Mouse (Mus musculus) forebrain, embryonic 15.5 days (tissue): Measurements from ENCODE around the gene Efcab2. TPM values are rescaled to one million over a fixed set of nuclear protein-coding genes. Genes with fewer than 3 reads are reported as not detected.

Experiments
- ATAC-seq: fragments of 200-750 bp; cut with Nextera tagmentation; replicated peaks from 2 replicates; pipeline ENCODE4 v1.8.0; 2017; ENCODE audit warnings: mild to moderate bottlenecking, moderate TSS enrichment, moderate library complexity
- H3K27ac ChIP-seq: fragments of 300-500 bp; sonication (generic); replicated peaks from 2 replicates; pipeline ENCODE4 v1.5.1; 2015; ENCODE audit warnings: mild to moderate bottlenecking, inconsistent platforms
- H3K27me3 ChIP-seq: fragments of 300-500 bp; sonication (generic); 2 replicates; pipeline ENCODE4 v1.6.1; 2015; ENCODE audit warnings: inconsistent platforms
- H3K36me3 ChIP-seq: fragments of 300-500 bp; sonication (generic); 2 replicates; pipeline ENCODE4 v1.6.1; 2015; ENCODE audit warnings: mild to moderate bottlenecking, inconsistent platforms
- H3K4me1 ChIP-seq: fragments of 300-500 bp; sonication (generic); 2 replicates; pipeline ENCODE4 v1.6.1; 2015; ENCODE audit warnings: inconsistent platforms
- H3K4me2 ChIP-seq: fragments of 300-500 bp; sonication (generic); replicated peaks from 2 replicates; pipeline ENCODE4 v1.6.1; 2015; ENCODE audit warnings: mild to moderate bottlenecking, inconsistent platforms
- H3K4me3 ChIP-seq: fragments of 300-500 bp; sonication (generic); 2 replicates; pipeline ENCODE4 v1.5.1; 2015; ENCODE audit warnings: mild to moderate bottlenecking, inconsistent platforms
- H3K9ac ChIP-seq: fragments of 300-500 bp; sonication (generic); replicated peaks from 2 replicates; pipeline ENCODE4 v1.6.1; 2015; ENCODE audit warnings: mild to moderate bottlenecking, inconsistent platforms
- H3K9me3 ChIP-seq: fragments of 300-500 bp; sonication (generic); 2 replicates; pipeline ENCODE4 v1.6.1; 2016; ENCODE audit warnings: inconsistent platforms
- WGBS: fragments of 180-500 bp; shearing (Covaris S2); methylation state at CpG from one replicate; pipeline ENCODE4 v1.1.7; 2015; ENCODE audit warnings: mixed read lengths; 5-methylcytosine and 5-hydroxymethylcytosine counted together
- polyA plus RNA-seq: library from polyadenylated mRNA; unstranded; fragments of >200 nt; fragmentation: Nextera tagmentation; extraction: Ambion mirVana; gene quantifications from 2 replicates; pipeline ENCODE4 v1.2.1, GENCODE M21; 2015

Efcab2 gene
- polyA plus RNA-seq, 1 experiment from 2014 or later: 8.2 TPM

DNA sequence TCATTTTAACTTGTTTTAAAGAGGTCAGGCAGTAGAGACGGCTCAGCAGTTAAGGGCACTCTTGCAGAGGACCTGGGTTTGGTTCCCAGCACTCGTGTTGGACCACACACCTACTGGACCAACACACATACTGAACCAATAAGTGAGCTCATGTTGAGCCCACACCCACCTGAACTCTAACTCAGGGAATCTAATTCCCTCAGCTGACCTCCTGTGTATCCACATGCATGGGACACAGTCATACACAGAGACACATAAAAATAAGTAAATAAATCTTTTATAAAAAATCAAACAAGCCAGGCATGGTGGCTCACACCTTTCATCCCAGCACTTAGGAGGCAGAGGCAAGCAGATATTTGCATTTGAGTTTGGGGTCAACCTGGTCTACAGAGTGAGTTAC lies 44.0 kb downstream of the Efcab2 start:
- no peak for ATAC-seq
- Histone ChIP-seq H3K4me2 (no peak overlapping the region), H3K4me3 (no peak overlapping the region), H3K9ac (no peak overlapping the region), H3K9me3 (no peaks in the 10 kb centered on the region), H3K36me3 (no peaks in the 10 kb centered on the region), H3K27me3 (no peaks in the 10 kb centered on the region), H3K27ac (no peak overlapping the region), H3K4me1 (no peaks in the 10 kb centered on the region)
- WGBS: 81% methylated on average over 2 of the region's 2 CpGs

DNA sequence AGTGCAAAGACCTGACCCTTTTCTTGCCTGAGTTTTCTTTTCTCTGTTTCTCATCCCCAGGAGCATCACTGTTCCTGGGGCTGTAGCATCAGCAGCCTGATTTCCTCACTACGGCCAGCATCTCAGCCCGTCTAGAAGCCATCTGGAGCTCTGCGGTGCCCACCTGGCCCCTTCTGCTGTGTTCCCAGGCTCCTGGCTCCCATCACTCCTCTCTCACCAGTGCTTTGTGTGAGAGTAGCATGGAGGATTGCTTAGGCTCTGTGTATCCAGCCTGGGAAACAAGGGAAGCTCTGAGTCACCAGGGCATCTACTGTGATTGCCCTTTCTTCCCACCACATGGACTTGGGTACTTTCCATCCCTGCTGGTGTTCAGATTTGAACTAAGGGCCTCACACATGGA lies 48.2 kb downstream of the Efcab2 start:
- H3K9me3 ChIP-seq: no peaks in the 10 kb centered on the region
- 64% methylated on average over 3 of the region's 3 CpGs for WGBS
- 0 out of 2 replicates have a peak, but pooled peaks have one; percentile 70 for ATAC-seq
- no peak overlapping the region for H3K27ac ChIP-seq
- no peak overlapping the region for H3K4me2 ChIP-seq
- H3K4me3 ChIP-seq: no peak overlapping the region
- no peaks in the 10 kb centered on the region for H3K27me3 ChIP-seq
- H3K9ac ChIP-seq: no peak overlapping the region
- H3K4me1 ChIP-seq: no peaks in the 10 kb centered on the region
- no peaks in the 10 kb centered on the region for H3K36me3 ChIP-seq

DNA sequence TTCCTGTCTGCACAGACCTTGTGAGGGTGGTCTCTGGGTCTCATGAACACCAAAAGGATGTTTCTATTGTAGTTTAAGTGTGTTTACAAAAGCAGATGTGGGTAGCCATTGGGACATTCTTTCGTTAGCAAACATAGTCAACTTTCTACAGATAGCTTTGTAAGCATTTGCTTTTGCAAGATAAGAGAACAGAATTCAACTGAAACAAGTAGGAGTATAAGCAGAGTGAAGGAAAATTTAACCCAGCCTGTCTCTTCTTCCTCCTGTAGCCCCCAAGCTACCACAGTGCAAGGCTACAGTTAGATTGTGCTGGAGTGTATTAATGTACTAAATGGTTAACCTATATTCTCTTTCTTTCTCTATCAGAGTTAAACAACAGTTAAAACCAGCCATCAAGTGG lies 49.2 kb downstream of the Efcab2 start:
- H3K4me3 ChIP-seq: no peak overlapping the region
- no peak overlapping the region for H3K4me2 ChIP-seq
- 86% methylated on average over 1 of the region's 1 CpGs for WGBS
- no peaks in the 10 kb centered on the region for H3K9me3 ChIP-seq
- H3K27ac ChIP-seq: no peak overlapping the region
- no peak overlapping the region for H3K9ac ChIP-seq
- H3K27me3 ChIP-seq: no peaks in the 10 kb centered on the region
- ATAC-seq: no peak
- H3K36me3 ChIP-seq: no peaks in the 10 kb centered on the region
- H3K4me1 ChIP-seq: no peaks in the 10 kb centered on the region

DNA sequence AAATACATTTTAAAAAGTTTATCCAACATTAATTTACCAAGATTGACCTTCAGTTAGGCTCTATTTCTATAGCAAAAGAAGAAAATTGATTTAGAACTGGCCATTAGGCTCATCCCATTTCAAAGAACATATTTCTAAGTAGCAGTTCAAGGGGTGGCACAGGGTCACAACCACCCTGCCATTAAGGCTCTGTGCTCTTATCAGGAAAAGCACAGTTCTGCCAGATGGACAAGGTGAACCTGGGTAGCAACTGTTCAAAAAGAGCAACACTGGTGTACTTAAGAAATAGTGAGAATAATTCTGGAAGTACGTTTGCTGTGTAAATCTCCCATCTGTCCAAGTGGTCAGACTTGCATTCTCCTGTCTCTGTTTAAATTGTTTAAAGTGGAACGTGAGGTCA lies 52.1 kb downstream of the Efcab2 start:
- ATAC-seq: no peak
- Histone ChIP-seq H3K36me3 (no peaks in the 10 kb centered on the region), H3K4me2 (no peak overlapping the region), H3K27ac (no peak overlapping the region), H3K9ac (no peak overlapping the region), H3K9me3 (no peaks in the 10 kb centered on the region), H3K4me1 (no peaks in the 10 kb centered on the region), H3K27me3 (no peaks in the 10 kb centered on the region), H3K4me3 (no peak overlapping the region)
- 95% methylated on average over 2 of the region's 2 CpGs for WGBS

DNA sequence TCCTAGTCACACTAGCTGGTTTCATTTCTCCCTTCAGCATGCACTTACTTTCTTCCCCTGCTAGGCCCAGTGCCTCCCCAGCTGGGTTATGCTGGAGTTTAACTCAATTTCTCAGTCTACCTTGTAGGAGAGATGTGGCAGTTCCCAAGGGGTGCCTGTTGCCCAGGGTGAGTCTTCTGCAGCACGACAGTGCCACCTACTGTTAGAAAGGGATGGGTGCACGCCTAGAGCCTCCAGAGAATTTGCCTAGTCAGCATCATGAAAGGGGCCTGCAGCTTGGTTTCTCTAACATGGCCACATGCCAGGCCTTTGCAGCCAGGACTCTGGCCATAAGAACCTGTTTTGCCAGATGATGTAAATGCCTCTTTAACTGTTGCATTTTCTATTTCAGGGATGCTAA lies 57.8 kb downstream of the Efcab2 start:
- peak; percentile 97 for ATAC-seq
- Histone ChIP-seq H3K4me2 (no peak overlapping the region), H3K4me1 (no peaks in the 10 kb centered on the region; the same call in 1 of the 2 replicates), H3K36me3 (no peaks in the 10 kb centered on the region), H3K4me3 (no peak overlapping the region), H3K9ac (no peak overlapping the region), H3K27me3 (no peaks in the 10 kb centered on the region), H3K9me3 (no peaks in the 10 kb centered on the region), H3K27ac (no peak overlapping the region)
- 3% methylated on average over 2 of the region's 2 CpGs for WGBS

DNA sequence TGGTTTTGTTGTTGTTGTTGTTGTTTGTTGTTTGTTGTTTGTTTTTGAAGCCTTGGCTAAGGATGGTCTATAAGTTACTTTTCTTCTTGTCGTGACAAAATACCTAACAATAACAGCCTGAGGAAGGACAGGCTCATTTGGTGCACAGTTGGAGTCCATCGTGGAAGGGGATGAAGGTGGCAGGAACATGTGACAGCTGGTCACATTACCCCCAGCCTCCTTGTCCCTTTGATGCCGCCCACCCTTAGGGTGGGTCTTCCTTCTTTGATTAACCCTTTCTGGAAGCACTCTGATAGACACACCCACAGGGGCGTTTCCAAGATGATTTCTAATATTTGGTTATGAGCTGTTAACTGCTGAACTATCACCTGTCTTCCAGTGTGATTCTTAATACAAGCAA lies 58.3 kb downstream of the Efcab2 start:
- Histone ChIP-seq H3K36me3 (no peaks in the 10 kb centered on the region), H3K9me3 (no peaks in the 10 kb centered on the region)
- WGBS: 48% methylated on average over 4 of the region's 4 CpGs

DNA sequence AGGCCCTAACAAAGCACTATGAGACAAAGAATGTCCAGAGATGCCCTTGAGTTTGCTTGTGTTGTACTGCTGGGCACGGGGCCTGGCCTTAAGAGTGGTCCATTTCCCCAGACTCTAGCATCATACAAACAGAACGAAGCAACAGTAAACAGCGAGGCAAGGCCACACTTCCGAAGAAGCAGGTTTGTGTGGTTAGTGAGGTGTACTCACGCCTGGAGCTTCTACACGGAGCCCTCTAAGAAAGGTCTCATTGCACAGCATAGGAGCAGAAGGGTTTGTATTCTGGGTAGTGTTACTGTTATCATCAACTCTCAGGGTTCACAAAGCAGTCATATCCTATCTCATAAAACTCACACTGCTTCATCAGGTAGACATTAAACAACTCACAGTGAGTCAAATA lies 61.7 kb downstream of the Efcab2 start:
- H3K27me3 ChIP-seq: no peaks in the 10 kb centered on the region
- no peak overlapping the region for H3K27ac ChIP-seq
- H3K4me2 ChIP-seq: no peak overlapping the region
- no peak for ATAC-seq
- no peaks in the 10 kb centered on the region for H3K36me3 ChIP-seq
- H3K4me3 ChIP-seq: no peak overlapping the region
- 73% methylated on average over 6 of the region's 6 CpGs for WGBS
- no peaks in the 10 kb centered on the region for H3K9me3 ChIP-seq
- H3K9ac ChIP-seq: no peak overlapping the region
- H3K4me1 ChIP-seq: no peaks in the 10 kb centered on the region; the same call in 1 of the 2 replicates

More for the DNA sequence above, 58.3 kb downstream of the Efcab2 start:
- peak; percentile 47 for ATAC-seq
- no peak overlapping the region for H3K9ac ChIP-seq
- no peak overlapping the region for H3K27ac ChIP-seq
- no peaks in the 10 kb centered on the region; the same call in 1 of the 2 replicates for H3K4me1 ChIP-seq
- H3K27me3 ChIP-seq: no peaks in the 10 kb centered on the region
- H3K4me2 ChIP-seq: no peak overlapping the region
- no peak overlapping the region for H3K4me3 ChIP-seq

DNA sequence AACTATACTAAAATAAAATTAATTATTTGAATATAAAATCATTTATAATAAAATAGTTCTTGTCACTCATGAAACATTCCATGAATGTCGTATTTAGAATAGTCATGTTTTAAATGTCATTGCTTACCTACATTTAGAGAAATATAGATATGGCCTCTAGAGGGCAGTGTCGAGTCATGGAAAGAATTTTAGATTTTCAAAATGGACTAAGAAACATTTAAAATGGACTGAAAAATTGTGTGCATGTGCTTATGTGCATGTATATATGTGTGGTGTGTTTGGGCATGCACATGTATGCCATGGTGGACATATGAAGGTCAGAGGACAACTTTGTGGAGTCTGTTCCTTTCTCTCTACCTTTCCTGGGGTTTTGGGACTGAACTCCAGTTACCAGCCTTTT lies 62.4 kb downstream of the Efcab2 start:
- no peak for ATAC-seq
- WGBS: 10% methylated on average over 2 of the region's 2 CpGs
- Histone ChIP-seq H3K36me3 (no peaks in the 10 kb centered on the region), H3K9ac (no peak overlapping the region), H3K4me3 (no peak overlapping the region), H3K9me3 (no peaks in the 10 kb centered on the region), H3K4me2 (no peak overlapping the region), H3K27me3 (no peaks in the 10 kb centered on the region), H3K4me1 (no peaks in the 10 kb centered on the region; the same call in 1 of the 2 replicates), H3K27ac (no peak overlapping the region)

DNA sequence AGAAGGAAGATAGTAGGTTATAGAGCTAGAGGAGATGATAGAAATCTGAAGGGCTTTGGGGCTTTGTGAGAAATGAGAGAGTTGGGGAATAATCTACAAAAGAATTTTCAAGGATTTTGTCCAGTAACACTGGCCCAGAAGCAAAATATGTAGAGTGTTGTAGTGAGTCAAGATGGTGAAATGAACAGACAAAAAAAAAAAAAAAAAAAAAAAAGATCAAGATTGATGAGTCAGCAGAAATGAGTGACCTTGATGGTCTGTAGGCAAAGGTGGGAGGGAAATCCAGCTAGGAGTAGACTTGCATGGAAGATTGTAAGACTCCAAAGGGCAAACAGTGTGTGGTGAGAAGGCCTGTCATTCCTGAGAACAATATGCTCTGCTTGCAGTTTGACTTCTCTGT lies 78.0 kb downstream of the Efcab2 start:
- H3K36me3 ChIP-seq: no peaks in the 10 kb centered on the region
- no peaks in the 10 kb centered on the region for H3K27me3 ChIP-seq
- no peak overlapping the region for H3K4me3 ChIP-seq

DNA sequence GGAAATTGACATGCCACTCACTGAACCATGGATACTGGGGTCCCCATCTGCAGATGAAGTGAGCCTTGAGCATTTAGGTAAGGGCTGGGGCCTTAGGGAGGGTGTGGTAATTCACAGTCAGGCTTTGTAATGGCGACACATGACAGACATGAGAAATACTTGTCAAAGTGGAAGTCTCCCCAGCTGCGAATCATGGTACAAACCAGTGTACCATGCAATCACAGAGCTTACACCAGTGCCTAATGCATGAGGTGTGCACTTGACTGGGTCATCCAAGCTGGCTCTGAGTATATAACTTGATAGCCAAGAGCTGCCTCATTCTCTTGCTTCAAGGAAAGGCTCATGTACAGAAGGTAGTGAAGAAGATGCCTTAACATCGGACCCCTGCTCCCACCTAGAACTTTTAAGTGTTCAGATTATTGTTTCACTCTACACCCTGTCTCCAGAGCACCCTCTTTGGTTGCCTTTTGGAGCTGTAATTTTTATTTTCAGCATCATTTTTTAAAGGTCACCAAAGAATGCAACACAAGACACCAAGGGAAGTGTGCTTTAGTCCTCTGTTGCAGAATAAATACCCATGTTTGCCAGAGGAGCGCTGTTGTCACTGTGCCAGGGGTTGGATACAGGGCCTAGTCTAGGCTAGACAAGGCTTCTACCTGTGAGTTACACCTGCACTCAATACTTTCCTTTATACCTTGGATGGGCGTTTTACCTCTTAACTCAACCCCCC lies 79.4 kb downstream of the Efcab2 start:
- no peak for ATAC-seq
- Histone ChIP-seq H3K4me2 (no peak overlapping the region), H3K4me3 (no peak overlapping the region), H3K4me1 (no peaks in the 10 kb centered on the region), H3K9me3 (no peaks in the 10 kb centered on the region), H3K36me3 (no peaks in the 10 kb centered on the region), H3K27me3 (no peaks in the 10 kb centered on the region), H3K9ac (no peak overlapping the region), H3K27ac (no peak overlapping the region)
- 76% methylated on average over 5 of the region's 5 CpGs for WGBS

More for the DNA sequence above, 78.0 kb downstream of the Efcab2 start:
- no peak for ATAC-seq
- Histone ChIP-seq H3K9ac (no peak overlapping the region), H3K9me3 (no peaks in the 10 kb centered on the region), H3K4me2 (no peak overlapping the region), H3K4me1 (no peaks in the 10 kb centered on the region), H3K27ac (no peak overlapping the region)

DNA sequence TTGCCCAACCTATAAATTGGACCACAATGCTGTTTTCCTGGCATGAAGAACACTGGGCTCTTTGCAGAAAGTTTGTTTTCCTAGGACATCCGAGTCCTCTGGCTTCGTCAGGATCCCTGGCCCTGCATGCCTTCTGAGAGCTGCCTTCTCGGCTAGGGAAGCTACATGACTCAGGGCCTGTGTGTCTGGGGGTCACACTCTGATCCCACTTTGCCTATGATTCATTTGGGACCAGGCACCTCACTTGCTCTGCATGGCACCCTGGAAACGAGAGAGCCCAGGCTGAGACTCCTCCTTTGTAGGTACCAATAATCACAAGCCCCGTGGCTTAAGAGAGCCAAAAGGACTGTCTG lies 80.0 kb downstream of the Efcab2 start:
- no peaks in the 10 kb centered on the region for H3K27me3 ChIP-seq
- no peaks in the 10 kb centered on the region for H3K9me3 ChIP-seq
- no peaks in the 10 kb centered on the region for H3K4me1 ChIP-seq
- no peak overlapping the region for H3K4me2 ChIP-seq
- H3K27ac ChIP-seq: no peak overlapping the region
- no peak overlapping the region for H3K4me3 ChIP-seq
- no peak for ATAC-seq
- no peak overlapping the region for H3K9ac ChIP-seq
- no peaks in the 10 kb centered on the region for H3K36me3 ChIP-seq
- 70% methylated on average over 5 of the region's 5 CpGs for WGBS

DNA sequence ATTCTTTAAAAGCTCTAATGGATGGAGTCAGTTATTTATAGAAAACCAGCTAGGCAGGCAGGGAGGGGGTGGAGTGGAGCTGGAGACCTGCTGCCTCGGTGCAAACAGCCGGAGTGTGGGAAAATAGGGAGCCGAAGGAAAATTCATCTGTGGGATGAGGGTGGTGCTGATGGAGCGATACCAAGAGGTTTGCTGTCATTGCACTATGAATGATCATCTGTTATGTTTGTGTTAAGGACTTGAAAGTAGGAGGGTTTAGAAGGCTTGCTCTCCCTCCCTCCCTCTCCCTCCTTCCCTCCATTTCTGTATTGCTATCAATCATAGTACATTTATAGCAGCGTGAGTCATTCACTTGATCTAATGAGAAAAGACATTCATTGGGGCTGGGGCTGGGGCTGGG lies 80.9 kb downstream of the Efcab2 start:
- H3K27me3 ChIP-seq: no peaks in the 10 kb centered on the region
- no peaks in the 10 kb centered on the region for H3K9me3 ChIP-seq
- H3K4me1 ChIP-seq: no peaks in the 10 kb centered on the region
- no peak overlapping the region for H3K9ac ChIP-seq
- H3K4me2 ChIP-seq: no peak overlapping the region
- H3K27ac ChIP-seq: no peak overlapping the region
- ATAC-seq: no peak
- no peak overlapping the region for H3K4me3 ChIP-seq
- 79% methylated on average over 5 of the region's 5 CpGs for WGBS
- H3K36me3 ChIP-seq: no peaks in the 10 kb centered on the region

DNA sequence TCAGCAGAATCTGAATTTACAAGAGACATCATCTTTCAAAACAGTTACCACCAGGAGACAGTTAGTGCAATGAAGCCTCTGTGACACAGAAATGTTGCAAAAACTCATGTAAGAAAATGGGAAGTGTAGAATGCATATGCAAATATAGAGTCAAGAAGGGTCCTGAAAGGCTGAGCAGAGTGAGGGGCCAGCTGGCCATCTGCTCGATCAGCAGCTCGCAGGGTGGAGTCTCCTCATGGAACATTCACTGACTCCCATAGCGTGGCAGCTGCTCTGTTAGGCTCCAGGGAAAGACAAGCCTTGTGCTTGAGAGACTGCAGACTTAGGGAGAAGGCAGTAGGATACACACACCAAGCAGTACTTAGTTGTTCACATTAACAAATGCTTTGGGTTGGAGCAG lies 83.2 kb downstream of the Efcab2 start:
- H3K27ac ChIP-seq: no peak overlapping the region
- no peak overlapping the region for H3K4me3 ChIP-seq
- H3K36me3 ChIP-seq: no peaks in the 10 kb centered on the region
- no peak for ATAC-seq
- H3K27me3 ChIP-seq: no peaks in the 10 kb centered on the region
- no peaks in the 10 kb centered on the region for H3K4me1 ChIP-seq
- WGBS: 49% methylated on average over 3 of the region's 3 CpGs
- no peak overlapping the region for H3K9ac ChIP-seq
- H3K4me2 ChIP-seq: no peak overlapping the region
- no peaks in the 10 kb centered on the region for H3K9me3 ChIP-seq
